ENCODE assay signal across 12 mouse cellular contexts in the genomic region with DNA sequence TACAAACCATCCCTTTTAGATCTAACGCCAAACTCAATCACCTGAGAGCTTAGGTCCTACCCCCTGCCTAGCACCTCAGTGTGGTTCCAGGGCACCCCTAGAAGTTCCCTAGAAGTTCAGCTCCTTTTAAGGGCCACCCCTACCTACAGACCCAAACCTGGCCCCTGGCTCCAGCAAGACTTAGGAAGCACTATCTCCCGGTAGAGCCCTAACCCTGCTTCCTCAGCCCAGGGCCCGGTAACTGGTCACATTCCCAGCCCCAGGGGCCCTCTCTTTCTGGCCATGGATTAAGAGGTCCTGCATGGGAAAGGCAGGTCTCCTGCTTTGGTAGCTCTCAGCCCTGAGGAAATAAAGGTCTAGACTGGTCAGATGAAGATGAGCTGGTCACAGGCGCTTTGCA. TPM values are rescaled to one million over a fixed set of nuclear protein-coding genes. Genes with fewer than 3 reads are reported as not detected.
DNase-seq lines count a peak whose midpoint lies in the region; ATAC-seq and TF ChIP-seq lines count a peak whose summit lies in the region.
"Had no signal": no experiment of that assay in that cellular context is flagged by ENCODE, and none has a peak within 500 bp of the region (broad histone marks: within the 10 kb centered on the region; RNA-seq: fewer than 3 reads in every experiment).

No protein-coding gene starts in this region.

- no peak for TF ChIP-seq POLR2A in thymus, adult 2 months (IDR thresholded peaks at IDR 0.05; ENCODE audit: control insufficient read depth, extremely low read depth, insufficient read depth, low read length, poor library complexity)

- peaks cover 40% of the 10 kb centered on the region for H3K4me1 ChIP-seq in kidney, postnatal 0 days (replicated peaks; ENCODE audit: insufficient read depth, low read length)
- peaks cover 34% of the 10 kb centered on the region for H3K4me1 ChIP-seq in forebrain, embryonic 14.5 days (ENCODE audit: control insufficient read depth, insufficient read depth, low read length)
- H3K4me1 ChIP-seq in limb, embryonic 13.5 days, result peaks cover 66% of the 10 kb centered on the region
- peaks cover 39% of the 10 kb centered on the region for H3K4me1 ChIP-seq in neural tube, embryonic 14.5 days (ENCODE audit: control insufficient read depth, insufficient read depth, low read length)
- H3K4me1 ChIP-seq in thymus, adult 2 months (replicated peaks; ENCODE audit: control insufficient read depth, insufficient read depth, low read length), result peaks cover 62% of the 10 kb centered on the region

- no peak for DNase-seq in kidney, postnatal 0 days (ENCODE audit: low spot score)
- DNase-seq in kidney, postnatal 10 days, result no peak
- DNase-seq in forebrain, embryonic 14.5 days (ENCODE audit: low spot score), result no peak
- no peak for DNase-seq in retina, embryonic 14.5 days (ENCODE audit: low spot score)
- DNase-seq in thymus, adult 2 months, result no peak
- DNase-seq in gastrocnemius, postnatal 25 days, result no peak
- DNase-seq: adrenal gland, postnatal 25 days had no signal

- H3K27ac ChIP-seq in kidney, postnatal 0 days, result peak overlapping the region; percentile 67
- peak overlapping the region; percentile 89 for H3K27ac ChIP-seq in forebrain, embryonic 14.5 days (ENCODE audit: low read depth, low read length)
- H3K27ac ChIP-seq in limb, embryonic 13.5 days, result peak overlapping the region; percentile 85
- H3K27ac ChIP-seq in neural tube, embryonic 14.5 days (ENCODE audit: low read depth, low read length), result peak overlapping the region; percentile 73
- H3K27ac ChIP-seq in thymus, adult 2 months (ENCODE audit: control insufficient read depth, insufficient read depth, low read length), result no peak overlapping the region

- 15% methylated on average over 4 of the region's 4 CpGs for WGBS in kidney, postnatal 0 days
- 5% methylated on average over 4 of the region's 4 CpGs for WGBS in forebrain, embryonic 14.5 days
- WGBS in limb, embryonic 13.5 days, result 4% methylated on average over 4 of the region's 4 CpGs
- WGBS in neural tube, embryonic 14.5 days, result 11% methylated on average over 4 of the region's 4 CpGs
- 81% methylated on average over 4 of the region's 4 CpGs for WGBS in thymus, adult 2 months

- H3K9ac ChIP-seq in kidney, postnatal 0 days (ENCODE audit: low read depth, low read length), result peak overlapping the region; percentile 53
- peak overlapping the region; percentile 79 for H3K9ac ChIP-seq in forebrain, embryonic 14.5 days (ENCODE audit: low read length)
- H3K9ac ChIP-seq in limb, embryonic 13.5 days, result peak overlapping the region; percentile 70
- H3K9ac ChIP-seq in neural tube, embryonic 14.5 days (replicated peaks; ENCODE audit: low read depth, low read length), result peak overlapping the region; percentile 34

- peak overlapping the region; percentile 51 for H3K4me2 ChIP-seq in kidney, postnatal 0 days (ENCODE audit: low read length)
- H3K4me2 ChIP-seq in forebrain, embryonic 14.5 days (ENCODE audit: low read length), result peak overlapping the region; percentile 75
- H3K4me2 ChIP-seq in limb, embryonic 13.5 days (replicated peaks), result peak overlapping the region; percentile 78
- H3K4me2 ChIP-seq in neural tube, embryonic 14.5 days (ENCODE audit: low read depth, low read length), result peak overlapping the region; percentile 78

- H3K27me3 ChIP-seq in kidney, postnatal 0 days (ENCODE audit: insufficient read depth, low read length), result no peaks in the 10 kb centered on the region
- H3K27me3 ChIP-seq in forebrain, embryonic 14.5 days (replicated peaks; ENCODE audit: control insufficient read depth, insufficient read depth, low read length), result no peaks in the 10 kb centered on the region
- H3K27me3 ChIP-seq in limb, embryonic 13.5 days, result no peaks in the 10 kb centered on the region
- no peaks in the 10 kb centered on the region for H3K27me3 ChIP-seq in neural tube, embryonic 14.5 days (ENCODE audit: control insufficient read depth, insufficient read depth, low read length)
- H3K27me3 ChIP-seq in thymus, adult 2 months (ENCODE audit: control insufficient read depth, insufficient read depth, low read length), result no peaks in the 10 kb centered on the region

- H3K9me3 ChIP-seq in kidney, postnatal 0 days (replicated peaks; ENCODE audit: low read length), result no peaks in the 10 kb centered on the region
- H3K9me3 ChIP-seq in forebrain, embryonic 14.5 days (replicated peaks; ENCODE audit: control insufficient read depth, low read length), result no peaks in the 10 kb centered on the region
- no peaks in the 10 kb centered on the region for H3K9me3 ChIP-seq in limb, embryonic 13.5 days
- H3K9me3 ChIP-seq in neural tube, embryonic 14.5 days (ENCODE audit: control insufficient read depth, low read length), result no peaks in the 10 kb centered on the region

- no peak for TF ChIP-seq CTCF in kidney, postnatal 0 days (IDR thresholded peaks at IDR 0.05; ENCODE audit: low read depth)
- TF ChIP-seq CTCF in thymus, adult 2 months (IDR thresholded peaks at IDR 0.05; ENCODE audit: borderline replicate concordance, control insufficient read depth, extremely low read depth, insufficient read depth, low read length, poor library complexity), result no peak

- no peak for ATAC-seq in kidney, postnatal 0 days (replicated peaks; ENCODE audit: low FRiP score, low read depth)
- peak; percentile 7; the same call in 1 of the 2 replicates for ATAC-seq in forebrain, embryonic 14.5 days
- no peak for ATAC-seq in limb, embryonic 13.5 days (ENCODE audit: low FRiP score, low read depth)
- no peak; the same call in 1 of the 2 replicates for ATAC-seq in neural tube, embryonic 14.5 days (ENCODE audit: low read depth)

- H3K4me3 ChIP-seq in kidney, postnatal 0 days (replicated peaks; ENCODE audit: low read depth, low read length), result 0 out of 2 replicates have a peak overlapping the region, but pooled peaks have one; percentile 12
- H3K4me3 ChIP-seq in forebrain, embryonic 14.5 days (ENCODE audit: low read depth, low read length), result peak overlapping the region; percentile 33
- peak overlapping the region; percentile 36 for H3K4me3 ChIP-seq in limb, embryonic 13.5 days
- peak overlapping the region; percentile 22 for H3K4me3 ChIP-seq in neural tube, embryonic 14.5 days (ENCODE audit: low read depth, low read length)
- H3K4me3 ChIP-seq in thymus, adult 2 months (ENCODE audit: control insufficient read depth, insufficient read depth, low read length), result no peak overlapping the region
- H3K4me3 ChIP-seq: myocyte had no signal

- no peaks in the 10 kb centered on the region for H3K36me3 ChIP-seq in kidney, postnatal 0 days (ENCODE audit: insufficient read depth, low read length)
- peaks cover 26% of the 10 kb centered on the region for H3K36me3 ChIP-seq in forebrain, embryonic 14.5 days (ENCODE audit: control insufficient read depth, insufficient read depth, low read length)
- peaks cover 32% of the 10 kb centered on the region for H3K36me3 ChIP-seq in limb, embryonic 13.5 days
- H3K36me3 ChIP-seq in neural tube, embryonic 14.5 days (ENCODE audit: control insufficient read depth, insufficient read depth, low read length), result peaks cover 5% of the 10 kb centered on the region; the same call in 1 of the 2 replicates
- H3K36me3 ChIP-seq in thymus, adult 2 months (ENCODE audit: control insufficient read depth, insufficient read depth, low read length), result no peaks in the 10 kb centered on the region

RNA-seq across cellular contexts. Expression of a gene that starts 5.1 kb away (rescaled TPM):
- 8.6 and 9.6 TPM in 2 replicates for polyA plus RNA-seq in kidney, postnatal 0 days (2015; fragmentation: Nextera tagmentation; extraction: Ambion mirVana)
- 4.5 and 8.3 TPM in 2 replicates for polyA plus RNA-seq in forebrain, embryonic 14.5 days (2014; fragmentation: Nextera tagmentation; extraction: Ambion mirVana)
- polyA plus RNA-seq in limb, embryonic 13.5 days (2015; fragmentation: Nextera tagmentation; extraction: Ambion mirVana), result 5.7 TPM in 2 replicates
- 12.4 and 12.5 TPM in 2 replicates for polyA plus RNA-seq in neural tube, embryonic 14.5 days (2014; fragmentation: Nextera tagmentation; extraction: Ambion mirVana)
- polyA plus RNA-seq in thymus, adult 2 months (2012; rRNA removed), result 5.5 and 8.5 TPM in 2 replicates
- not detected for total RNA-seq in gastrocnemius, postnatal 25 days (2021)

RNA-seq across cellular contexts. Expression of a gene that starts 32.1 kb away (rescaled TPM):
- 1.3 and 1.6 TPM in 2 replicates for polyA plus RNA-seq in kidney, postnatal 0 days (2015; fragmentation: Nextera tagmentation; extraction: Ambion mirVana)
- polyA plus RNA-seq in forebrain, embryonic 14.5 days (2014; fragmentation: Nextera tagmentation; extraction: Ambion mirVana), result 1.7 and 2.3 TPM in 2 replicates
- polyA plus RNA-seq in limb, embryonic 13.5 days (2015; fragmentation: Nextera tagmentation; extraction: Ambion mirVana), result 1.6 and 2.0 TPM in 2 replicates
- 1.3 and 1.6 TPM in 2 replicates for polyA plus RNA-seq in neural tube, embryonic 14.5 days (2014; fragmentation: Nextera tagmentation; extraction: Ambion mirVana)
- 1.9 and 2.4 TPM in 2 replicates for polyA plus RNA-seq in thymus, adult 2 months (2012; rRNA removed)
- total RNA-seq in gastrocnemius, postnatal 25 days (2021), result not detected

RNA-seq across cellular contexts. Expression of a gene that starts 32.2 kb away (rescaled TPM):
- 17.2 and 19.1 TPM in 2 replicates for polyA plus RNA-seq in kidney, postnatal 0 days (2015; fragmentation: Nextera tagmentation; extraction: Ambion mirVana)
- polyA plus RNA-seq in forebrain, embryonic 14.5 days (2014; fragmentation: Nextera tagmentation; extraction: Ambion mirVana), result 14.7 and 21.7 TPM in 2 replicates
- 27.6 and 29.3 TPM in 2 replicates for polyA plus RNA-seq in limb, embryonic 13.5 days (2015; fragmentation: Nextera tagmentation; extraction: Ambion mirVana)
- polyA plus RNA-seq in neural tube, embryonic 14.5 days (2014; fragmentation: Nextera tagmentation; extraction: Ambion mirVana), result 26.8 and 30.7 TPM in 2 replicates
- polyA plus RNA-seq in thymus, adult 2 months (2012; rRNA removed), result 49.8 and 54.6 TPM in 2 replicates
- 10 to 100 TPM; 13.7 to 13.8 TPM for total RNA-seq in gastrocnemius, postnatal 25 days (2021)

RNA-seq across cellular contexts. Expression of a gene that starts 54.2 kb away (rescaled TPM):
- polyA plus RNA-seq in kidney, postnatal 0 days (2015; fragmentation: Nextera tagmentation; extraction: Ambion mirVana), result 0.05 and 0.14 TPM in 2 replicates
- 0.22 and 0.23 TPM in 2 replicates for polyA plus RNA-seq in forebrain, embryonic 14.5 days (2014; fragmentation: Nextera tagmentation; extraction: Ambion mirVana)
- 1.9 and 2.2 TPM in 2 replicates for polyA plus RNA-seq in limb, embryonic 13.5 days (2015; fragmentation: Nextera tagmentation; extraction: Ambion mirVana)
- 0.43 and 0.50 TPM in 2 replicates for polyA plus RNA-seq in neural tube, embryonic 14.5 days (2014; fragmentation: Nextera tagmentation; extraction: Ambion mirVana)
- 6.6 and 7.7 TPM in 2 replicates for polyA plus RNA-seq in thymus, adult 2 months (2012; rRNA removed)
- total RNA-seq in gastrocnemius, postnatal 25 days (2021), result not detected
- total RNA-seq: heart, postnatal 36 days; left cerebral cortex, postnatal 10 days had no signal

RNA-seq across cellular contexts. Expression of a gene that starts 56.9 kb away (rescaled TPM):
- polyA plus RNA-seq in kidney, postnatal 0 days (2015; fragmentation: Nextera tagmentation; extraction: Ambion mirVana), result 10.5 and 11.0 TPM in 2 replicates
- 22.6 and 26.9 TPM in 2 replicates for polyA plus RNA-seq in forebrain, embryonic 14.5 days (2014; fragmentation: Nextera tagmentation; extraction: Ambion mirVana)
- polyA plus RNA-seq in limb, embryonic 13.5 days (2015; fragmentation: Nextera tagmentation; extraction: Ambion mirVana), result 23.5 and 23.9 TPM in 2 replicates
- 12.9 and 20.5 TPM in 2 replicates for polyA plus RNA-seq in neural tube, embryonic 14.5 days (2014; fragmentation: Nextera tagmentation; extraction: Ambion mirVana)
- 53.0 and 59.0 TPM in 2 replicates for polyA plus RNA-seq in thymus, adult 2 months (2012; rRNA removed)
- 1 to 10 TPM; 6.2 to 6.3 TPM for total RNA-seq in gastrocnemius, postnatal 25 days (2021)
